Mouse (Mus musculus): ENCODE measurements around the gene Enkur.

Gene Enkur

GRCm38 (mm10) chr2:21188610-21189009 is 16.6 kb downstream of the Enkur start:
- no peak for DNase-seq (ENCODE audit: low read depth, low spot score)

- peak; percentile 68 for DNase-seq (ENCODE audit: low read depth, low spot score)
Measured at GRCm38 (mm10) chr2:21187576-21187975, 17.6 kb downstream of the Enkur start.

GRCm38 (mm10) chr2:21182811-21183210 is 22.4 kb downstream of the Enkur start:
- no peak for DNase-seq (ENCODE audit: low read depth, low spot score)

GRCm38 (mm10) chr2:21179136-21179535 is 26.0 kb downstream of the Enkur start:
- DNase-seq (ENCODE audit: low read depth, low spot score), result no peak

GRCm38 (mm10) chr2:21172797-21173196 is 32.4 kb downstream of the Enkur start:
- no peak for DNase-seq (ENCODE audit: low read depth, low spot score)

GRCm38 (mm10) chr2:21167916-21168315 is 37.2 kb downstream of the Enkur start:
- no peak for DNase-seq (ENCODE audit: low read depth, low spot score)

GRCm38 (mm10) chr2:21164296-21164695 is 40.9 kb downstream of the Enkur start:
- DNase-seq (ENCODE audit: low read depth, low spot score), result no peak

- no peak for DNase-seq (ENCODE audit: low read depth, low spot score)
Measured at GRCm38 (mm10) chr2:21153469-21153868, 51.7 kb downstream of the Enkur start.

- no peak for DNase-seq (ENCODE audit: low read depth, low spot score)
Measured at GRCm38 (mm10) chr2:21147169-21147568, 58.0 kb downstream of the Enkur start.

- DNase-seq (ENCODE audit: low read depth, low spot score), result no peak
Measured at GRCm38 (mm10) chr2:21146486-21146885, 58.7 kb downstream of the Enkur start.

GRCm38 (mm10) chr2:21142616-21143015 is 62.5 kb downstream of the Enkur start:
- DNase-seq (ENCODE audit: low read depth, low spot score), result no peak

GRCm38 (mm10) chr2:21142204-21142580 is 63.0 kb downstream of the Enkur start:
- no peak for DNase-seq (ENCODE audit: low read depth, low spot score)

GRCm38 (mm10) chr2:21141520-21142203 is 63.5 kb downstream of the Enkur start:
- no peak for DNase-seq (ENCODE audit: low read depth, low spot score)

GRCm38 (mm10) chr2:21141189-21141519 is 64.0 kb downstream of the Enkur start:
- no peak for DNase-seq (ENCODE audit: low read depth, low spot score)
